Mouse (Mus musculus) ES-E14 (cell line): ENCODE data around the gene Arl5a. TPM values are rescaled to one million over a fixed set of nuclear protein-coding genes. Genes with fewer than 3 reads are reported as not detected.

ENCODE experiments used
- DNase-seq: peaks from one replicate; pipeline ENCODE4 v3.0.0-alpha.2; 2013; ENCODE audit warnings: low read depth, low spot score
- H3K27ac ChIP-seq: 2 replicates; pipeline ENCODE4 v1.5.1; 2012; ENCODE audit warnings: low read depth, mild to moderate bottlenecking, low read length, moderate library complexity, mixed read lengths; ENCODE audit not compliant: poor library complexity, insufficient read depth, severe bottlenecking
- H3K36me3 ChIP-seq: 2 replicates; pipeline ENCODE4 v1.6.1; 2012; ENCODE audit warnings: mild to moderate bottlenecking, low read length, moderate library complexity, mixed read lengths; ENCODE audit not compliant: control insufficient read depth, poor library complexity, insufficient read depth, severe bottlenecking
- H3K4me1 ChIP-seq, 2 experiments: fragments of 150-350 bp in 1 of 2; sonication (generic) in 1 of 2; 2 replicates each; pipeline ENCODE4 v1.6.1; 2012; ENCODE audit warnings: low read length in 2 of 2, mild to moderate bottlenecking in 1 of 2, mixed read lengths in 1 of 2; ENCODE audit not compliant: control insufficient read depth in 2 of 2, insufficient read depth in 2 of 2, poor library complexity in 1 of 2
- H3K4me3 ChIP-seq, 2 experiments: fragments of 150-350 bp in 1 of 2; sonication (generic) in 1 of 2; 2 replicates each; pipeline ENCODE4 v1.5.1; 2012; ENCODE audit warnings: low read length in 2 of 2, low read depth in 1 of 2, mild to moderate bottlenecking in 1 of 2, mixed read lengths in 1 of 2; ENCODE audit not compliant: insufficient read depth in 1 of 2, poor library complexity in 1 of 2, severe bottlenecking in 1 of 2
- H3K9ac ChIP-seq: 2 replicates; pipeline ENCODE4 v1.6.1; 2012; ENCODE audit warnings: low read depth, mild to moderate bottlenecking, low read length, mixed read lengths; ENCODE audit not compliant: poor library complexity, insufficient read depth, severe bottlenecking
- H3K9me3 ChIP-seq: fragments of 150-350 bp; sonication (generic); 2 replicates; pipeline ENCODE4 v1.6.1; 2012; ENCODE audit warnings: low read depth, mild to moderate bottlenecking, low read length; ENCODE audit not compliant: control insufficient read depth, insufficient read depth
- CHD2 ChIP-seq: IDR thresholded peaks from 2 replicates; pipeline ENCODE4 v1.6.1; 2014; ENCODE audit warnings: mild to moderate bottlenecking, low read depth, low read length, inconsistent platforms
- HCFC1 ChIP-seq: IDR thresholded peaks from 2 replicates; pipeline ENCODE4 v1.6.1; 2012; ENCODE audit warnings: low read length, inconsistent platforms, borderline replicate concordance; ENCODE audit not compliant: insufficient read depth
- MAFK ChIP-seq: IDR thresholded peaks from 2 replicates; pipeline ENCODE4 v1.6.1; 2014; ENCODE audit warnings: mild to moderate bottlenecking, low read depth, low read length, inconsistent platforms; ENCODE audit not compliant: insufficient read depth
- ZC3H11A ChIP-seq: IDR thresholded peaks from 2 replicates; pipeline ENCODE4 v1.6.1; 2012; ENCODE audit warnings: low read depth, mild to moderate bottlenecking, inconsistent platforms, low read length, borderline replicate concordance
- ZNF384 ChIP-seq: IDR thresholded peaks from 2 replicates; pipeline ENCODE4 v1.6.1; 2012; ENCODE audit warnings: low read depth, low read length, inconsistent platforms
- in situ Hi-C, 2 experiments: fragments of 600-800 bp; cut with MboI; formaldehyde crosslinking; loops; one replicate each; pipeline ENCODE4 v1.15.1; 2025; ENCODE audit warnings: low sequenced_read_pairs in 2 of 2, inconsistent platforms in 1 of 2; ENCODE audit not compliant: unreplicated experiment in 2 of 2
- total RNA-seq: library from RNA; depleted of rRNA; stranded (reverse); fragments of 300-350 nt; gene quantifications from 2 replicates; pipeline ENCODE4 v1.2.3, GENCODE M21; 2012

Arl5a gene
- total RNA-seq, 1 experiment: 22.6 TPM

GRCm38 (mm10) chr2:52405238-52405637 is 19.5 kb downstream of the Arl5a start:
- Histone ChIP-seq H3K27ac (no peak overlapping the region), H3K9me3 (peaks cover 3% of the 10 kb centered on the region; the same call in 1 of the 2 replicates), H3K4me1 (no peaks in the 10 kb centered on the region), H3K9ac (no peak overlapping the region), H3K4me3 (no peak overlapping the region), H3K36me3 (peaks cover 9% of the 10 kb centered on the region)
- DNase-seq: no peak
- in situ Hi-C loops: no loop called here
- no peak for TF ChIP-seq CHD2
- TF ChIP-seq MAFK: no peak
- no peak for TF ChIP-seq ZNF384
- no peak for TF ChIP-seq HCFC1
- no peak for TF ChIP-seq ZC3H11A

GRCm38 (mm10) chr2:52394529-52394928 is 30.2 kb downstream of the Arl5a start:
- H3K9me3 ChIP-seq: no peaks in the 10 kb centered on the region
- H3K4me3 ChIP-seq: no peak overlapping the region
- no peak overlapping the region for H3K9ac ChIP-seq
- in situ Hi-C loops: no loop called here
- no peaks in the 10 kb centered on the region for H3K36me3 ChIP-seq
- DNase-seq: no peak
- TF ChIP-seq CHD2 (no peak), HCFC1 (no peak), MAFK (no peak), ZC3H11A (no peak), ZNF384 (no peak)
- no peaks in the 10 kb centered on the region for H3K4me1 ChIP-seq
- no peak overlapping the region for H3K27ac ChIP-seq

- in situ Hi-C loops: no loop called here
- no peak for DNase-seq
- no peak overlapping the region for H3K9ac ChIP-seq
- TF ChIP-seq HCFC1 (no peak), ZC3H11A (no peak)
- no peak overlapping the region for H3K4me3 ChIP-seq
- no peaks in the 10 kb centered on the region for H3K4me1 ChIP-seq
- H3K9me3 ChIP-seq: no peaks in the 10 kb centered on the region
- H3K36me3 ChIP-seq: no peaks in the 10 kb centered on the region
- H3K27ac ChIP-seq: no peak overlapping the region
Observed at GRCm38 (mm10) chr2:52390415-52390975, 34.2 kb downstream of the Arl5a start.

- H3K9me3 ChIP-seq: no peaks in the 10 kb centered on the region
- in situ Hi-C loops: no loop called here
- DNase-seq: no peak
Observed at GRCm38 (mm10) chr2:52389975-52390374, 34.7 kb downstream of the Arl5a start.

GRCm38 (mm10) chr2:52386451-52386850 is 38.2 kb downstream of the Arl5a start:
- TF ChIP-seq ZNF384 (no peak), HCFC1 (no peak), ZC3H11A (no peak), CHD2 (no peak), MAFK (no peak)
- H3K4me3 ChIP-seq: no peak overlapping the region
- no peak overlapping the region for H3K27ac ChIP-seq
- H3K9ac ChIP-seq: no peak overlapping the region
- no peaks in the 10 kb centered on the region for H3K4me1 ChIP-seq
- DNase-seq: no peak
- no peaks in the 10 kb centered on the region for H3K36me3 ChIP-seq
- in situ Hi-C loops: no loop called here
- no peaks in the 10 kb centered on the region for H3K9me3 ChIP-seq

More at GRCm38 (mm10) chr2:52389975-52390374, 34.7 kb downstream of the Arl5a start:
- no peak overlapping the region for H3K27ac ChIP-seq
- no peak overlapping the region for H3K4me3 ChIP-seq
- H3K4me1 ChIP-seq: no peaks in the 10 kb centered on the region
- no peak overlapping the region for H3K9ac ChIP-seq
- TF ChIP-seq CHD2: no peak
- TF ChIP-seq ZC3H11A: no peak
- TF ChIP-seq HCFC1: no peak
- TF ChIP-seq MAFK: no peak
- TF ChIP-seq ZNF384: no peak
- no peaks in the 10 kb centered on the region for H3K36me3 ChIP-seq
